Mouse (Mus musculus) cerebellum, adult 9-11 months (tissue): ENCODE results near the gene Tmod1.

Experiments
- DNase-seq: peaks from one replicate; pipeline ENCODE4 v3.0.0; 2022

The Tmod1 gene

GRCm38 (mm10) chr4:46138287-46139222 lies 99.8 kb downstream of the Tmod1 start, which contains the start of the genes Ncbp1 and Tstd2:
Gene Ncbp1 (plus strand): TSS chr4:46138613.
Gene Tstd2 (minus strand): TSS chr4:46138694.
- DNase-seq, result peak; percentile 90

GRCm38 (mm10) chr4:46144323-46144722 lies 105.6 kb downstream of the Tmod1 start:
- DNase-seq, result no peak

- DNase-seq, result no peak
Measured at GRCm38 (mm10) chr4:46146881-46147280, 108.1 kb downstream of the Tmod1 start.

GRCm38 (mm10) chr4:46151903-46152544 lies 113.3 kb downstream of the Tmod1 start:
- DNase-seq, result no peak

- DNase-seq, result no peak
Measured at GRCm38 (mm10) chr4:46164027-46164426, 125.3 kb downstream of the Tmod1 start.
